ENCODE assay signal across 8 mouse cellular contexts in genomic region chr11:60777801-60778370, GRCm38 (mm10). TPM values are rescaled to one million over a fixed set of nuclear protein-coding genes. Genes with fewer than 3 reads are reported as not detected.
DNase-seq lines count a peak whose midpoint lies in the region; ATAC-seq and TF ChIP-seq lines count a peak whose summit lies in the region.

No protein-coding gene starts in this region.

- H3K9me3 ChIP-seq in embryonic facial prominence, embryonic 13.5 days, result no peaks in the 10 kb centered on the region
- H3K9me3 ChIP-seq in intestine, embryonic 14.5 days (ENCODE audit: control insufficient read depth, low read length), result no peaks in the 10 kb centered on the region
- no peaks in the 10 kb centered on the region for H3K9me3 ChIP-seq in midbrain, postnatal 0 days (ENCODE audit: low read length)

- H3K4me3 ChIP-seq in layer of hippocampus, adult 2 months, result peak overlapping the region; percentile 93
- H3K4me3 ChIP-seq in embryonic facial prominence, embryonic 13.5 days, result peak overlapping the region; percentile 64
- peak overlapping the region; percentile 96 for H3K4me3 ChIP-seq in intestine, embryonic 14.5 days (ENCODE audit: low read depth, low read length)
- peak overlapping the region; percentile 79 for H3K4me3 ChIP-seq in midbrain, postnatal 0 days (ENCODE audit: low read depth, low read length)

- peaks cover 67% of the 10 kb centered on the region for H3K4me1 ChIP-seq in embryonic facial prominence, embryonic 13.5 days
- peaks cover 58% of the 10 kb centered on the region for H3K4me1 ChIP-seq in intestine, embryonic 14.5 days (replicated peaks; ENCODE audit: control insufficient read depth, insufficient read depth, low read length)
- H3K4me1 ChIP-seq in midbrain, postnatal 0 days (ENCODE audit: insufficient read depth, low read length), result peaks cover 46% of the 10 kb centered on the region

- DNase-seq in layer of hippocampus, adult 2 months (ENCODE audit: low spot score in 2 of 2), result no peak
- DNase-seq in layer of hippocampus, adult 9-10 months (ENCODE audit: low spot score), result no peak
- no peak for DNase-seq in intestine, embryonic 14.5 days (ENCODE audit: low spot score)
- no peak for DNase-seq in midbrain, postnatal 0 days (ENCODE audit: low spot score)
- no peak for DNase-seq in urinary bladder, postnatal 4 days (ENCODE audit: low spot score in 2 of 2)
- DNase-seq in adrenal gland, postnatal 25 days, result no peak
- DNase-seq in layer of hippocampus, postnatal 10 days (ENCODE audit: low spot score in 2 of 2), result no peak

- H3K27me3 ChIP-seq in embryonic facial prominence, embryonic 13.5 days, result no peaks in the 10 kb centered on the region
- no peaks in the 10 kb centered on the region for H3K27me3 ChIP-seq in intestine, embryonic 14.5 days (replicated peaks; ENCODE audit: control insufficient read depth, insufficient read depth, low read length)
- no peaks in the 10 kb centered on the region for H3K27me3 ChIP-seq in midbrain, postnatal 0 days (ENCODE audit: insufficient read depth, low read length)

- ATAC-seq in embryonic facial prominence, embryonic 13.5 days (ENCODE audit: insufficient number of reproducible peaks, insufficient read depth, low FRiP score, low TSS enrichment, low read depth), result no peak
- ATAC-seq in intestine, embryonic 14.5 days (replicated peaks; ENCODE audit: low FRiP score, low TSS enrichment, low read depth), result no peak
- ATAC-seq in midbrain, postnatal 0 days (ENCODE audit: low FRiP score), result no peak

- WGBS in embryonic facial prominence, embryonic 13.5 days, result 28% methylated on average over 16 of the region's 16 CpGs
- WGBS in intestine, embryonic 14.5 days, result 28% methylated on average over 16 of the region's 16 CpGs
- WGBS in midbrain, postnatal 0 days, result 25% methylated on average over 16 of the region's 16 CpGs

- H3K36me3 ChIP-seq in embryonic facial prominence, embryonic 13.5 days, result peaks cover 40% of the 10 kb centered on the region
- H3K36me3 ChIP-seq in intestine, embryonic 14.5 days (ENCODE audit: control insufficient read depth, insufficient read depth, low read length), result peaks cover 12% of the 10 kb centered on the region
- peaks cover 11% of the 10 kb centered on the region for H3K36me3 ChIP-seq in midbrain, postnatal 0 days (ENCODE audit: insufficient read depth, low read length)

- no peak for TF ChIP-seq CTCF in layer of hippocampus, adult 2 months (conservative IDR thresholded peaks at IDR 0.05)
- TF ChIP-seq CTCF in midbrain, postnatal 0 days (IDR thresholded peaks at IDR 0.05), result no peak

- peak overlapping the region; percentile 96 for H3K27ac ChIP-seq in layer of hippocampus, adult 2 months
- H3K27ac ChIP-seq in embryonic facial prominence, embryonic 13.5 days, result peak overlapping the region; percentile 92; the same call in 1 of the 2 replicates
- peak overlapping the region; percentile 89; the same call in 1 of the 2 replicates for H3K27ac ChIP-seq in intestine, embryonic 14.5 days (ENCODE audit: low read depth)
- H3K27ac ChIP-seq in midbrain, postnatal 0 days (ENCODE audit: low read depth, low read length), result peak overlapping the region; percentile 79

- H3K9ac ChIP-seq in embryonic facial prominence, embryonic 13.5 days, result peak overlapping the region; percentile 86
- H3K9ac ChIP-seq in intestine, embryonic 14.5 days (ENCODE audit: low read length), result peak overlapping the region; percentile 83
- peak overlapping the region; percentile 82 for H3K9ac ChIP-seq in midbrain, postnatal 0 days (replicated peaks; ENCODE audit: low read length, poor library complexity, severe bottlenecking)

- peak overlapping the region; percentile 73 for H3K4me2 ChIP-seq in embryonic facial prominence, embryonic 13.5 days
- peak overlapping the region; percentile 85 for H3K4me2 ChIP-seq in intestine, embryonic 14.5 days (ENCODE audit: low read length)
- H3K4me2 ChIP-seq in midbrain, postnatal 0 days (ENCODE audit: low read depth, low read length, poor library complexity, severe bottlenecking), result peak overlapping the region; percentile 92

RNA-seq across cellular contexts. Expression of gene Smcr8, which starts 0.6 kb away (rescaled TPM):
- total RNA-seq in layer of hippocampus, adult 2 months (2021), result 10 to 100 TPM; 32.3 to 34.3 TPM
- polyA plus RNA-seq in embryonic facial prominence, embryonic 13.5 days (2015; fragmentation: Nextera tagmentation; extraction: Ambion mirVana), result 6.2 and 6.4 TPM in 2 replicates
- polyA plus RNA-seq in intestine, embryonic 14.5 days (2014; fragmentation: Nextera tagmentation; extraction: Ambion mirVana), result 8.2 and 9.2 TPM in 2 replicates
- 14.2 and 18.1 TPM in 2 replicates for total RNA-seq in midbrain, postnatal 0 days (2014; rRNA removed)
- 3.6 and 4.0 TPM in 2 replicates for polyA plus RNA-seq in midbrain, postnatal 0 days (2015; fragmentation: Nextera tagmentation; extraction: Ambion mirVana)
- total RNA-seq in adrenal gland, postnatal 25 days (2021), result 27.0 and 27.5 TPM in 2 replicates
- 10 to 100 TPM; 22.1 to 23.6 TPM for total RNA-seq in layer of hippocampus, postnatal 10 days (2021)

RNA-seq across cellular contexts. Expression of gene Top3a, which starts 0.7 kb away (rescaled TPM):
- total RNA-seq in layer of hippocampus, adult 2 months (2021), result 1 to 10 TPM; 6.6 to 8.5 TPM
- 19.9 and 23.0 TPM in 2 replicates for polyA plus RNA-seq in embryonic facial prominence, embryonic 13.5 days (2015; fragmentation: Nextera tagmentation; extraction: Ambion mirVana)
- polyA plus RNA-seq in intestine, embryonic 14.5 days (2014; fragmentation: Nextera tagmentation; extraction: Ambion mirVana), result 13.4 and 16.1 TPM in 2 replicates
- total RNA-seq in midbrain, postnatal 0 days (2014; rRNA removed), result 8.1 and 10.9 TPM in 2 replicates
- polyA plus RNA-seq in midbrain, postnatal 0 days (2015; fragmentation: Nextera tagmentation; extraction: Ambion mirVana), result 3.6 and 4.1 TPM in 2 replicates
- total RNA-seq in adrenal gland, postnatal 25 days (2021), result 13.2 and 13.7 TPM in 2 replicates
- 1 to 10 TPM; 5.8 to 6.1 TPM for total RNA-seq in layer of hippocampus, postnatal 10 days (2021)

RNA-seq across cellular contexts. Expression of gene Shmt1, which starts 33.6 kb away (rescaled TPM):
- total RNA-seq in layer of hippocampus, adult 2 months (2021), result 1 to 10 TPM; 8.6 to 9.6 TPM
- polyA plus RNA-seq in embryonic facial prominence, embryonic 13.5 days (2015; fragmentation: Nextera tagmentation; extraction: Ambion mirVana), result 50.1 and 55.5 TPM in 2 replicates
- 94.7 and 102 TPM in 2 replicates for polyA plus RNA-seq in intestine, embryonic 14.5 days (2014; fragmentation: Nextera tagmentation; extraction: Ambion mirVana)
- total RNA-seq in midbrain, postnatal 0 days (2014; rRNA removed), result 5.6 and 6.5 TPM in 2 replicates
- 3.1 and 3.7 TPM in 2 replicates for polyA plus RNA-seq in midbrain, postnatal 0 days (2015; fragmentation: Nextera tagmentation; extraction: Ambion mirVana)
- total RNA-seq in adrenal gland, postnatal 25 days (2021), result 82.3 and 91.4 TPM in 2 replicates
- total RNA-seq in layer of hippocampus, postnatal 10 days (2021), result 1 to 10 TPM; 3.9 to 7.1 TPM

RNA-seq across cellular contexts. Expression of gene Mief2, which starts 49.7 kb away (rescaled TPM):
- 10 to 100 TPM; 21.2 to 25.0 TPM for total RNA-seq in layer of hippocampus, adult 2 months (2021)
- polyA plus RNA-seq in embryonic facial prominence, embryonic 13.5 days (2015; fragmentation: Nextera tagmentation; extraction: Ambion mirVana), result 15.6 and 17.8 TPM in 2 replicates
- 11.4 and 11.8 TPM in 2 replicates for polyA plus RNA-seq in intestine, embryonic 14.5 days (2014; fragmentation: Nextera tagmentation; extraction: Ambion mirVana)
- total RNA-seq in midbrain, postnatal 0 days (2014; rRNA removed), result 36.6 and 37.9 TPM in 2 replicates
- 24.0 and 25.3 TPM in 2 replicates for polyA plus RNA-seq in midbrain, postnatal 0 days (2015; fragmentation: Nextera tagmentation; extraction: Ambion mirVana)
- 39.8 and 45.0 TPM in 2 replicates for total RNA-seq in adrenal gland, postnatal 25 days (2021)
- total RNA-seq in layer of hippocampus, postnatal 10 days (2021), result 10 to 100 TPM; 25.4 to 27.7 TPM

RNA-seq across cellular contexts. Expression of gene Flii, which starts 50.8 kb away (rescaled TPM):
- 10 to 100 TPM; 59.5 to 68.2 TPM for total RNA-seq in layer of hippocampus, adult 2 months (2021)
- 65.2 and 68.7 TPM in 2 replicates for polyA plus RNA-seq in embryonic facial prominence, embryonic 13.5 days (2015; fragmentation: Nextera tagmentation; extraction: Ambion mirVana)
- 87.2 and 91.8 TPM in 2 replicates for polyA plus RNA-seq in intestine, embryonic 14.5 days (2014; fragmentation: Nextera tagmentation; extraction: Ambion mirVana)
- total RNA-seq in midbrain, postnatal 0 days (2014; rRNA removed), result 64.9 and 92.7 TPM in 2 replicates
- polyA plus RNA-seq in midbrain, postnatal 0 days (2015; fragmentation: Nextera tagmentation; extraction: Ambion mirVana), result 42.7 and 46.0 TPM in 2 replicates
- 167 and 175 TPM in 2 replicates for total RNA-seq in adrenal gland, postnatal 25 days (2021)
- 10 to 100 TPM; 54.7 to 57.8 TPM for total RNA-seq in layer of hippocampus, postnatal 10 days (2021)
